Mouse (Mus musculus): Measurements from ENCODE around the gene Nrarp.
A peak's percentile ranks its signal among the peaks of the same experiment; 100 is the strongest.

- TF ChIP-seq CTCF (IDR thresholded peaks at IDR 0.05), result peak; percentile 58
- no peak for TF ChIP-seq EP300 (IDR thresholded peaks at IDR 0.05)
Measured at GRCm38 (mm10) chr2:25156990-25157389, 23.6 kb upstream of the Nrarp start.
